In genomic region chr3:95385401-95386075, GRCm38 (mm10) we compare ENCODE assay signal across 20 mouse cellular contexts. TPM values are rescaled to one million over a fixed set of nuclear protein-coding genes. Genes with fewer than 3 reads are reported as not detected.
"Had no signal": no experiment of that assay in that cellular context is flagged by ENCODE, and none has a peak within 500 bp of the region (broad histone marks: within the 10 kb centered on the region; RNA-seq: fewer than 3 reads in every experiment).

No protein-coding gene starts in this region.

- DNase-seq: kidney, postnatal 10 days; kidney, postnatal 4 days; lung, postnatal 14 days; retina, postnatal 1 day; right cerebral cortex, postnatal 4 days; spleen, adult 18-20 months; thymus, adult 18-20 months; thymus, postnatal 25 days had no signal

- H3K9me3 ChIP-seq: limb, embryonic 10.5 days; liver, embryonic 15.5 days; lung, embryonic 15.5 days; midbrain, embryonic 13.5 days; neural tube, embryonic 13.5 days had no signal

- H3K27me3 ChIP-seq: liver, embryonic 15.5 days; lung, embryonic 15.5 days; midbrain, embryonic 13.5 days; neural tube, embryonic 13.5 days had no signal

- ATAC-seq: midbrain, embryonic 13.5 days had no signal

- H3K4me1 ChIP-seq: limb, embryonic 10.5 days; liver, embryonic 15.5 days; lung, embryonic 15.5 days; midbrain, embryonic 13.5 days; neural tube, embryonic 13.5 days had no signal

- H3K4me3 ChIP-seq: layer of hippocampus, adult 2 months; limb, embryonic 10.5 days; liver, embryonic 15.5 days; lung, embryonic 15.5 days; midbrain, embryonic 13.5 days; myocyte; neural tube, embryonic 13.5 days had no signal

- H3K4me2 ChIP-seq: liver, embryonic 11.5 days; liver, embryonic 15.5 days; lung, embryonic 15.5 days; midbrain, embryonic 13.5 days; neural tube, embryonic 13.5 days had no signal

- H3K9ac ChIP-seq: liver, embryonic 15.5 days; lung, embryonic 15.5 days; midbrain, embryonic 13.5 days; neural tube, embryonic 13.5 days had no signal

- H3K36me3 ChIP-seq: limb, embryonic 10.5 days; liver, embryonic 15.5 days; lung, embryonic 15.5 days; midbrain, embryonic 13.5 days; neural tube, embryonic 13.5 days had no signal

- H3K27ac ChIP-seq: layer of hippocampus, adult 2 months; limb, embryonic 10.5 days; liver, embryonic 15.5 days; lung, embryonic 15.5 days; midbrain, embryonic 13.5 days; neural tube, embryonic 13.5 days had no signal

RNA-seq across cellular contexts. Expression of gene 4930558C23Rik, which starts 17.1 kb away (rescaled TPM):
- total RNA-seq: layer of hippocampus, adult 2 months; layer of hippocampus, postnatal 10 days had no signal
- polyA plus RNA-seq: kidney, embryonic 14.5 days; limb, embryonic 10.5 days; liver, embryonic 11.5 days; liver, embryonic 15.5 days; lung, embryonic 15.5 days; midbrain, embryonic 13.5 days; myocyte; neural tube, embryonic 13.5 days; stomach, embryonic 14.5 days; urinary bladder, adult 2 months had no signal
